Mouse (Mus musculus): Measurements from ENCODE around the gene Abi3. TPM values are rescaled to one million over a fixed set of nuclear protein-coding genes. Genes with fewer than 3 reads are reported as not detected.

Abi3 gene
- total RNA-seq, 1 experiment from 2014 or later, result 63.7 TPM

DNA sequence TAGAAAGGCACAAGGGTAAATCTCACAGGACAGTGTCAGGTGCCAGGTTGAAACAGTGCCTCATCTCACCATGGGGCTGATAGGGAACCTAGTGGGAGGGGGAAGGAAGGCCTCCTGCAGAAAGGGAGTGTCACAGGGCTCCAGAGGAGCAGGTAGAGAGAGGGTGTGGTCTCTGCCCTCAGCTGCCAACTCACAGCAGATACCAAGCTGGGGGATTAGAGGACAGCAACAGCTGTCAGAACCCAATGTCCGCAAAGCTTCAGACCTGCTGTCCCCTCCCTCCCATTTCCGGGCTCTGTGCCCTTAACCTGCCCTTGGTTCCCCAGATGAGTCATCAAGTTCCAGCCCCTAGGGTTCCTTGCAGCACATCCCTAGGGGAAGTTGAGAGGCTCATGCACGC, 36.7 kb downstream of the Abi3 start:
- ATAC-seq (ENCODE audit: extremely low read depth, insufficient number of reproducible peaks, low FRiP score, poor library complexity, severe bottlenecking), result peak; percentile 87

DNA sequence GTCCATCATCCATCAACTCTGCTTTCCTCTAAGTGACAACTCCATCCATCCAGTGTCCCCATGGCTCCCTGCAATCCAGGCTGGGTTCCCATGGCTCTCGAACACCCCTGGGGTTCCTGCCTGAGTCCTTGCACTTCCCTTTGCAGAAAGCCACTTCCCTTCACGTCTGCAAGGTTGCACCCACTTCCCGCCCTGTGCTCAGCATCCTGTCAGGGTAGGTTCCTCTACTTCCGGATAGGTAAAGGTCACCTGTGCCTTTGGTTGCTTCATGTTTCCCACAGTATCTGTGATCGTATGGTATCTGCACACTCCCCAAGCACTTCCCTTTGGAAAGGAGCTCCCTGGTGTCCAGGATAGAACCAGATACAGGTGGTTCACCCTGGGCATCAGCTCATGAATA, 37.3 kb downstream of the Abi3 start:
- ATAC-seq (ENCODE audit: extremely low read depth, insufficient number of reproducible peaks, low FRiP score, poor library complexity, severe bottlenecking), result peak; percentile 42; the same call in 1 of the 2 replicates

- ATAC-seq (ENCODE audit: extremely low read depth, insufficient number of reproducible peaks, low FRiP score, poor library complexity, severe bottlenecking), result no peak
Observed at GRCm38 (mm10) chr11:95795582-95795981, 46.7 kb downstream of the Abi3 start.

DNA sequence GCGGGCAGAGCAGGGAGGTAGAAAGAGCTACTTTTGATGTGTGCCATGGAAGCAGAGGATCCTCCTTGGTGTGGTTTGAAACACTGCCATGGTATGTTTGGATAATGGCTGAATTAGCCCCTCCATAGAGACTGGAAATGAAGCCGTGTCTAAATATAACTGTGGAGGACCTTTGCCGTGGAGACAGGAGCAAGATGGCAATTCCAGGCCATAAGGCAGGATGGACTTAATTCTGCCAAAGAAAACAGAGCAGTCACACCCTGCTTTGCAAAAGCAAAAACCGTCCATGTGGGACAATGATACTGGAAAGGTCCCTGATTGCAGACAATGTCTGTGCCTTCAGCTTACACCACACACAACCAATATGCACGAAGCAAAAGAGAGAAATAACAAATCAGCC, 48.1 kb downstream of the Abi3 start:
- no peak for ATAC-seq (ENCODE audit: extremely low read depth, insufficient number of reproducible peaks, low FRiP score, poor library complexity, severe bottlenecking)

DNA sequence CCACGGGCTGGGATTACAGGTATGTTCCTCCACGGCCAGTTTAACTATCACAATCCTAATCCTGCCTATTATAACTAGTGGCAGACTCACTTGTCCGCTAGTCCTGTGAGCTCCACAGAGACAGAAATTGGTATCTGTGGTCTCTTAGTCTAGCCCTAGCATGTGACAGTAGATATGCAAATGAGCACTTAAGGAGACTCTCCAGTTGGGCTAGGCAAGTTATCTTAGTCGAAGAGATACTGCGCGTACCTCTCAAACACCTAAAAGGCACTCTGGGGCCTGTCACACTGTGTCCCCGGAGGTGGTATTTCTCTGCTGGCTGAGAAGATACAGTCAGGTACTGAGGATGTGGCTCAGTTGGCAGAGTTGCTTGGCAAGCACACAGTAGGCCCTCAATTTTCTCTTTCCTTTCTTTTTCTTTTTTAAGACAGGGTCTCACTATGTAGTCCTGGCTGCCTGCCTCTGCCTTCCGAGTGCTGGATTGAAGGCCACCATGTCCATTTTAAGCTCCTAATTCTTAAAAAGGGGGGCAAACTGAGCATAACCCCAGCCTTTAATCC, 49.2 kb downstream of the Abi3 start:
- ATAC-seq (ENCODE audit: extremely low read depth, insufficient number of reproducible peaks, low FRiP score, poor library complexity, severe bottlenecking), result no peak

DNA sequence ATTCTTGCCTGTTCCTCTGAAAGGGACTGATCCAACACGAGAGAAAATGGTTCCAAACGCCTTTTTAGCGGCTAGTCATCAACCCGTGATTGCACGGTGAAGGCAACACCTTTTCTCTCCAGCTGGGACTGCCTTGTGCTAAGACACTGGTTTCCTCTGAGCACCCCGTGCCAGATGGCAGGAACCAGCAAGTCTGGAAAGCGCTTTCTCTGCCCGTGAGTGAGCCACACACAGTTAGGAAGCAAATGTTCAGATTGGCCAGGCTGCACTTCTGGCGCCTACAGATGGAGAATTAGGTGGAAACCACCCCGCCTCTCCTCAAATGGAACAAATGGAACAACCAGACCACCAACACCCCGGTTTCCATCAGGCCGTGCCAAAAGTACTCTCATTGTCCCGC, 50.5 kb downstream of the Abi3 start:
- ATAC-seq (ENCODE audit: extremely low read depth, insufficient number of reproducible peaks, low FRiP score, poor library complexity, severe bottlenecking), result no peak

- ATAC-seq (ENCODE audit: extremely low read depth, insufficient number of reproducible peaks, low FRiP score, poor library complexity, severe bottlenecking), result peak; percentile 52
Observed at GRCm38 (mm10) chr11:95789451-95789891, 52.8 kb downstream of the Abi3 start.

GRCm38 (mm10) chr11:95786511-95786910, 55.8 kb downstream of the Abi3 start:
- no peak for ATAC-seq (ENCODE audit: extremely low read depth, insufficient number of reproducible peaks, low FRiP score, poor library complexity, severe bottlenecking)

DNA sequence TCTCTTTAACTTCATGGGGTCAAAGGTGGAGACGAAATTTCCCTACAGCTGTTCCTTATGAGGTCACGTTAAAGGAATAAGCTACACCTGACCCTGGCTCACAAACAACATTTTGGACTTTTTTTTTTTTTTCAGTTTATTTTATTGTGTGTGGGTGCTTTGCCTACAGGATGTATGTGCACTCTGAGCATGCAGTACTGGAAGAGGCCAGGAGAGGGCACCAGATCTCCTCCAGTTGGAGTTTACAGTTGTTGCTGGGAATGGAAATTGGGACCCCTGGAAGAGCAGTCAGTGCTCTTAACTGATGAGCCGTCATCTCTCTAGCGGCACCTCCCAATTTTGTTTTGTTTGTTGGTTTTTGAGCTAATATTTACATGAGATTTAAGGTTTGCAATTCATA, 56.6 kb downstream of the Abi3 start:
- no peak for ATAC-seq (ENCODE audit: extremely low read depth, insufficient number of reproducible peaks, low FRiP score, poor library complexity, severe bottlenecking)

GRCm38 (mm10) chr11:95783958-95784357, 58.3 kb downstream of the Abi3 start:
- ATAC-seq (ENCODE audit: extremely low read depth, insufficient number of reproducible peaks, low FRiP score, poor library complexity, severe bottlenecking), result no peak

DNA sequence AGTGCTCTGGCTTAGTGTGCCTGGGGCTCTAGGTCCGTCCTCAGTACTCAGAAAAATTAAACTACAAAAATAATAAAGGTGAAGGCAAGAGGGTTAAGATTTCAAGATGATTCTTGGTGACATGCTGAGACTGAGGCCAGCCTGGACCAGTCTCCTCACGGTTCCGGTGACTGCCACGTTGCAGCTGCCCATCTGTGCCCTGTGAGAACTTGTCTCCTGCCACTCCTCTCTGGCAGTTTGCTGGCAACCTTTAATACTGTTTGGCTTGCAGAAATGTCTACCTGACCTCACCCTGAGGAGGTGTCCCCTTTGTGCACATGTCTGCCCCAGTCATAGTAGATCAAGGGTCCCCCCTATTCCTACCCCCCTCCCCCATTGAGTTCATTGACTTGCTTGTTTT, 58.8 kb downstream of the Abi3 start:
- ATAC-seq (ENCODE audit: extremely low read depth, insufficient number of reproducible peaks, low FRiP score, poor library complexity, severe bottlenecking), result no peak

DNA sequence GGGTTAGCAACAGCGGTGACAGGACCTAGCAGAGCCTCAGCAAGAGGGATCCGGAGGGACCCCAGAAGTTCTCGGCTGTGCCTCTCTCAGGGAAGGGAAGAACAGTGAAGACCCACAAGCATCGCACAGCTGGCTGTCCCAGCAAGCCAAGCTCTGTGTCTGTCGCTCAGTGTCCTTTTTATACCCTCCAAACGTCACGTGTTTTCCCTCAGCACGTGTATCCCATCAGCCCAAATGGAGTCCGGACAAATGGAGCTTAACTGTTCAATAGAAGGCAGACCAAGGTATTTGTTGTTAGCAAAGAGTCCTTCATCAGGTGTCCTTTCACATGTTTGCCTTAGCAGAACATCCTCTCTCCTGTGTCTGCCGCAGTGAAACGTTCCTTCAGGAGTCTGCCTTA, 60.7 kb downstream of the Abi3 start:
- no peak for ATAC-seq (ENCODE audit: extremely low read depth, insufficient number of reproducible peaks, low FRiP score, poor library complexity, severe bottlenecking)

DNA sequence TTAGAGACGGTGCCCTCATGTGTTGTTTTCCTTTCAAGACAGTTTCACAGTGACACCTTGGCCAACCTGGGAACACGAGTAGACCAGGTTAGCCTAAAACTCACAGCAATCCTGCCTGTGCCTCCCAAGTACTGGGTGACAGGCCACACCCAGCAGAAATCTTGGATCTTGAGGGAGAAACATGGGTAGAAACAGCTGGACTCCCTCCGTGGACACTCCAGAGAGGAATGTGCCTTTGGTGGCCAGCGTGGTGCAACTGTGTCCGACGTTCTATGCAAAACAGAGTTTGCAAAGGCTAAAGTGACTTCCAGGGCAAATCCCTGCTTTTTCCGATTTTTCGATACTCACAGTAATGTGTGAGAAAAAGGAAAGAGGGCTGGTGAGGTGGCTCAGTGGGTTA, 61.8 kb downstream of the Abi3 start:
- ATAC-seq (ENCODE audit: extremely low read depth, insufficient number of reproducible peaks, low FRiP score, poor library complexity, severe bottlenecking), result no peak

Other genes starting within 250 kb of the Abi3 start
- 21.9 and 27.3 TPM in 2 replicates for gene Phb, start 175.5 kb downstream of the Abi3 start, total RNA-seq (2017)
- gene Zfp652, start 129.8 kb downstream of the Abi3 start, total RNA-seq (2017), result 66.5 and 67.5 TPM in 2 replicates
- 8.0 and 8.5 TPM in 2 replicates for gene B130006D01Rik, start 118.9 kb downstream of the Abi3 start, total RNA-seq (2017)
- gene Phospho1, start 18.0 kb downstream of the Abi3 start, total RNA-seq (2017), result 23.4 and 29.7 TPM in 2 replicates
- gene Gngt2, start 5.3 kb downstream of the Abi3 start, total RNA-seq (2017), result 122 and 146 TPM in 2 replicates
- 2.0 and 2.1 TPM in 2 replicates for gene B4galnt2, start 72.4 kb upstream of the Abi3 start, total RNA-seq (2017)
- gene Igf2bp1, start 163.5 kb upstream of the Abi3 start, total RNA-seq (2017), result not detected in 2 replicates
- gene Gip, start 182.1 kb upstream of the Abi3 start, total RNA-seq (2017), result not detected in 2 replicates
- 41.1 and 49.6 TPM in 2 replicates for gene Snf8, start 192.4 kb upstream of the Abi3 start, total RNA-seq (2017)
- gene Ube2z, start 222.9 kb upstream of the Abi3 start, total RNA-seq (2017), result 31.0 and 34.1 TPM in 2 replicates
- 7.6 and 10.8 TPM in 2 replicates for gene Atp5g1, start 233.2 kb upstream of the Abi3 start, total RNA-seq (2017)